Mouse (Mus musculus) small intestine, adult 2 months (tissue): ENCODE data around the gene Nrm. TPM values are rescaled to one million over a fixed set of nuclear protein-coding genes. Genes with fewer than 3 reads are reported as not detected.

Experiments
- H3K27ac ChIP-seq: fragments of 200-500 bp; 2 replicates; pipeline ENCODE4 v1.5.1; 2012; ENCODE audit warnings: low read depth, low read length, control low read depth, inconsistent platforms; ENCODE audit not compliant: insufficient read depth
- H3K27me3 ChIP-seq: fragments of 200-500 bp; 2 replicates; pipeline ENCODE4 v1.6.1; 2012; ENCODE audit warnings: mild to moderate bottlenecking, moderate library complexity, low read length, inconsistent platforms; ENCODE audit not compliant: control insufficient read depth, insufficient read depth
- H3K36me3 ChIP-seq: fragments of 200-500 bp; 2 replicates; pipeline ENCODE4 v1.6.1; 2012; ENCODE audit warnings: mild to moderate bottlenecking, low read length, control low read depth, inconsistent platforms; ENCODE audit not compliant: control insufficient read depth, insufficient read depth
- H3K4me1 ChIP-seq: fragments of 200-500 bp; 2 replicates; pipeline ENCODE4 v1.6.1; 2012; ENCODE audit warnings: low read length, inconsistent platforms, mixed read lengths; ENCODE audit not compliant: control insufficient read depth, insufficient read depth, insufficient read length
- H3K4me3 ChIP-seq: fragments of 200-500 bp; 2 replicates; pipeline ENCODE4 v1.5.1; 2012; ENCODE audit warnings: low read depth, mild to moderate bottlenecking, control low read depth, inconsistent platforms, low read length, moderate library complexity
- CTCF ChIP-seq: fragments of 200-500 bp; IDR thresholded peaks from 2 replicates; pipeline ENCODE4 v1.5.1; 2012; ENCODE audit warnings: low read depth, mild to moderate bottlenecking, control low read depth, inconsistent platforms, low read length, moderate library complexity, mixed read lengths; ENCODE audit not compliant: insufficient replicate concordance, insufficient read length; ENCODE audit errors: extremely low read depth
- POLR2A ChIP-seq: fragments of 200-500 bp; IDR thresholded peaks from 2 replicates; pipeline ENCODE4 v1.6.1; 2012; ENCODE audit warnings: low read depth, mild to moderate bottlenecking, control low read depth, inconsistent platforms, low read length, moderate library complexity
- WGBS: fragments of 180-500 bp; shearing (Covaris S2); methylation state at CpG from one replicate; pipeline ENCODE4 v1.1.7; 2018; 5-methylcytosine and 5-hydroxymethylcytosine counted together
- polyA plus RNA-seq: library from polyadenylated mRNA; depleted of rRNA; stranded (reverse); fragments of >200 nt; gene quantifications from 2 replicates; pipeline ENCODE4 v1.2.3, GENCODE M21; 2012

Gene Nrm
- polyA plus RNA-seq, 1 experiment, result 15.9 TPM

DNA sequence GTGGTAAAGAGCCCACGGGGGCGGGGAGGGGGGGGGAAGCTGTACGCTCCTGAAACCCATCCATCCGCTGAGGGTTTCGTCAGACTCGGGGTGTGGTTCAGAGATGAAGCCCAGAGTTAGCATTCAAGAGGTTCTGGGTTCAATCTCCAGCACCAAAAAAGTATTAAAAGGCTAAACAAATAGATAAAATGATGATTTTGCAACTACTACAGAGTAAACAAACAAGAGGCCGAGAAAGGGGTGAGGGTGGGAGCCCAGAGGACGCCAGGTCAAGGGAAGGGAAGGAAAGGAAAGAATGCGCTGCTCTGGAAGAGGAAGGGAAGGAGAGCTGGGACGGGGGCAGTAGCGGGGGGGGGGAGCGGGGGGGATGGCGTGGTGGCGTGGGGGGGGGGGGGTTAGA lies 44.4 kb upstream of the Nrm start:
- TF ChIP-seq POLR2A, result no peak
- no peak for TF ChIP-seq CTCF
- Histone ChIP-seq H3K27ac (no peak overlapping the region), H3K4me3 (no peak overlapping the region), H3K36me3 (no peaks in the 10 kb centered on the region), H3K4me1 (peaks cover 27% of the 10 kb centered on the region; the same call in 1 of the 2 replicates), H3K27me3 (no peaks in the 10 kb centered on the region)
- 75% methylated on average over 11 of the region's 14 CpGs for WGBS

DNA sequence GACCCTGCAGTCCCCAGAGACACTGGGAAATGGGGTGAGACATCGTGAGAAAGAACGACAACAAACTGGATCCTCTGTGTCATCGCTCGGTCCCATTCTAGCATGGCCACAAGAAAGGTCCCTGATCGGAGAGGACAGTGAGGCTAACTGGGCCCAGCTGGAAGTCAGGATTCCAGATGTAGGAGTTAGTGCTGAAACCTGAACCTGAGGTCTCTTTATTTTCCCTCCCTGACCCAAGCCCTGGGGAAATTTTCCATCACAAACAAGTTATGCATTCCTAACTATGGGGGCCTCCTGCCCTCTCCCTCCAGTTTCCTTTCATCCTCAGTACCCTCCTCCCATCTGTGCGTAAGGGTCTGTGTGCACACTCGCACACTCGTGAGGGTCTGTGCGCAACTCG lies 43.9 kb upstream of the Nrm start:
- Histone ChIP-seq H3K4me1 (peaks cover 27% of the 10 kb centered on the region; the same call in 1 of the 2 replicates), H3K36me3 (no peaks in the 10 kb centered on the region), H3K27me3 (no peaks in the 10 kb centered on the region), H3K4me3 (no peak overlapping the region), H3K27ac (no peak overlapping the region)
- WGBS, result 87% methylated on average over 10 of the region's 10 CpGs
- TF ChIP-seq POLR2A, result no peak
- no peak for TF ChIP-seq CTCF

DNA sequence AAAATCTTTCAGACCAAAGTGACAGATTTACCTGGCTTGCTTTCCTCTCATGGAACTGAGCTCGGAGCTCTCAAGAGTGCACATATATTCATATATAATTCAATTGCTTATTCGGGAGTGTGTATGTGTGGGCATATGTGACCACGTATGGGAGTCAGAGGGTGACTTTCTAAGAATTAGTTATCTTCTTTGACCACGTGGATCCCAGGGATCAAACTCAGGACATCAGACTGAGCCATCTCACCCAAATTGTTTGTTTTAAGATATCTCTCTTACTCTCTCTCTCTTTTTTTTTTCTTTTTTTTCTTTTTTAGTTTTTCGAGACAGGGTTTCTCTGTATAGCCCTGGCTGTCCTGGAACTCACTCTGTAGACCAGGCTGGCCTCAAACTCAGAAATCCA lies 41.0 kb upstream of the Nrm start:
- H3K27me3 ChIP-seq, result no peaks in the 10 kb centered on the region
- H3K27ac ChIP-seq, result no peak overlapping the region
- no peak overlapping the region for H3K4me3 ChIP-seq
- TF ChIP-seq CTCF (no peak), POLR2A (no peak)
- H3K4me1 ChIP-seq, result peaks cover 7% of the 10 kb centered on the region
- WGBS, result 84% methylated on average over 5 of the region's 5 CpGs
- no peaks in the 10 kb centered on the region for H3K36me3 ChIP-seq

DNA sequence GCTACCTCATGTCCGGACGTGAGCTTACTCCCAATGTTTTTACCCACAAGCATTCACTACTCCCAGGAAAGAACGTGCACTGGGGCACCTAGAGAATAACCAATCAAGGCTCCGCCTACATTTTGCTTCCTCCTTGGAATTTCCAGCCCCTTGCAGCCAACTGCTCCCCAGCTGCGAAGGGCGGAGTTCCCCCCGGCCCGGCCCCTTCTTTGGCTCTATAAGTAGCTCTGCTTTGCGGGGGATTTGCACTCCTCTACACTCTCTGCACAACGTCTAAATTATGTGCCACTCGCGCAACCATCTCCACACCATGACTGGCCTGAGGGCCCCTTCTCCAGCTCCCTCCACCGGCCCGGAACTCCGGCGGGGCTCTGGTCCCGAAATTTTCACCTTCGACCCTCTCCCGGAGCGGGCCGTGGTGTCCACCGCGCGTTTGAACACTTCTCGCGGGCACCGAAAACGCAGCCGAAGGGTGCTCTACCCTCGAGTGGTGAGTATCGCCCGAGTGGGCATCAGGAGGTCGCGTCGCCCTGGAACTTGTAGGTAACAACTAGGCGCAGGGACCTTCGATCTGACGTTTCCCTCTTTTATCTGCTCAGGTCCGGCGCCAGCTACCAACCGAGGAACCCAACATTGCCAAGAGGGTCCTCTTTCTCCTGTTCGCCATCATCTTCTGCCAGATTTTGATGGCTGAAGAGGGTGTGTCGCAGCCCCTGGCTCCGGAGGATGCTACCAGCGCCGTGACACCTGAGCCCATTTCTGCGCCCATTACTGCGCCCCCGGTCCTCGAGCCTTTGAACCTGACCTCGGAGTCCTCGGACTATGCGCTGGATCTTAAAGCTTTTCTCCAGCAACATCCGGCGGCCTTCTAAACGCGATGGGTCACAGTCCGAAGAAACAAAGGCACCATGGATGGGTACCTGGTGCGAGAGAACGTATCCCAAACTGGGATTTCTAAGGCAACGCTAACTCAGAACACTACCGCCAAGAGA lies 39.4 kb upstream of the Nrm start, which contains the start of gene Ier3:
Gene Ier3 (plus strand): TSS at position 246 of the 992 bp plus-strand sequence.
- TF ChIP-seq POLR2A (peak; percentile 98), CTCF (no peak)
- WGBS, result under 1% methylated on average over 62 of the region's 62 CpGs
- peak within 1 kb of the TSS; percentile 72 for H3K27ac ChIP-seq
- no peaks in the 10 kb centered on the region for H3K27me3 ChIP-seq
- peaks cover 2% of the 10 kb centered on the region; the same call in 1 of the 2 replicates for H3K4me1 ChIP-seq
- peaks cover 3% of the 10 kb centered on the region; the same call in 1 of the 2 replicates for H3K36me3 ChIP-seq
- peak within 1 kb of the TSS; percentile 74 for H3K4me3 ChIP-seq

DNA sequence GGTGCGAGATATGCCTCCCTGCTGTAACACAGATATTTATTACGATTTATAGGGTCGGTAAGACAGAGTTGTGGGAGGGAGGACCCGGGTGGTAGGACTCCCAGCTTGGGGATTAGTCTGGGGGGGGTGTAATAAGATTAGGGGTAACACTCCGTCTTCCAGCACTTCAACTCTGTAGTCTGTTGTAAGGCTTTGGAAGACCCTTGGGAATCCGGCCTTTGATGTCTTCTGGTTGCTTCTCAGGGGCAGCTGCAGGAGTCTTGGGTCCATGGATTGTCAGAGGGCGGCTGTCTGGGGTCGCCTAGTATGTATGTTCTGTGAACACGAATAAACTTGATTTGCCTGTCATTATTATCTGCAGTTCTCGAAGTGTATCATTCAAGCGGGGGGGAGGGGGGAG lies 38.6 kb upstream of the Nrm start:
- H3K4me1 ChIP-seq, result peaks cover 2% of the 10 kb centered on the region; the same call in 1 of the 2 replicates
- H3K27me3 ChIP-seq, result no peaks in the 10 kb centered on the region
- WGBS, result 3% methylated on average over 11 of the region's 11 CpGs
- peak overlapping the region; percentile 72 for H3K27ac ChIP-seq
- peaks cover 9% of the 10 kb centered on the region; the same call in 1 of the 2 replicates for H3K36me3 ChIP-seq
- no peak for TF ChIP-seq CTCF
- TF ChIP-seq POLR2A, result no peak; the same call in 1 of the 2 replicates
- peak overlapping the region; percentile 74 for H3K4me3 ChIP-seq

DNA sequence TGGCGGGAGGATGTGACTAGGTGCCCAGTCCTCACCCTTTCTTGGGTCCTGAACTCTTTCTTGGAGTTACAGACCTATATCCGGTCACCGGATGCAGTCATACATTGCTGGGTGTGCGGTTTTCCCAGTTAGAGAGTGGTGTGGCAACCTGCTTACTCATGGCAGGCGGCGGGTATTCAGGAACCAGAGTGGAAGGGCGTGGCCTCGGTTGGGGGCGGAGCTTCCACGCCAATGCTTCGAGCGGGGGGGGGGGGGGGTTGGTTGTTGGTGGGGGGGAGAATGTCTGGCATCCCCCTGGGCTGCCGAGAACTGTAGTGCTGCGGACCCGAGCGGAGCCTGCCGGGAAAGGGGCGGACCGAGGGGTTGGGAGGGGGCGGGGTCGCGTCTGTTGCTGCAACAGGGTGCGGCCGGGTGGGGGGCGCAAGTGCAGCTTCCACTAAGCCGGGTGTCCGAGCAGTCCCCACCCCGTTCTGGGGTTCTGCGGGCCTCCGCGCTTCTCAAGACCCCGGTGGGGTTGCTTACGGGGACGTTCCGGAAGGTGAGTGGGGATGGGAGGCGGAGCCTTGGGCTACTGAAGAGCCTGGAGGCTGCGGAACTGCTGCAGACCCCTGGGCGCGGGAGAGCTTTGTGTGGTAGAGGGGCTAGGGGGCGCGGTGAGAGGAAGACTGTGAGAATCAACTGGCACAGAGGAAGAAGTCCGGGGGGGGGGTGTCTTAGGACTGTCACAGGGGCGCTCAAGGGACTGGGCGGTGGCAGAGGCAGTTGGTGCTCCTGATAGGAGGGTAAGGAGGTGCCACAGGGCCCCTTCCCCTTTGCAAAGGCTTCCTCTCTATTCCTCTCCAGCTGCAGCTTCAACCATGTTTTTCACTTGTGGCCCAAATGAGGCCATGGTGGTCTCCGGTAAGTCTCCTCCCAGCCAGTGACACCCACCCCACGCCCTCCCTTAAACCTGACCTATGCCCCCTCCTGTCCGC lies 37.9 kb upstream of the Nrm start, which contains the start of gene Flot1:
Gene Flot1 (plus strand): TSS at position 267 of the 974 bp plus-strand sequence.
- no peaks in the 10 kb centered on the region for H3K27me3 ChIP-seq
- peaks cover 10% of the 10 kb centered on the region; the same call in 1 of the 2 replicates for H3K36me3 ChIP-seq
- under 1% methylated on average over 47 of the region's 47 CpGs for WGBS
- peak within 1 kb of the TSS; percentile 74 for H3K4me3 ChIP-seq
- H3K27ac ChIP-seq, result peak within 1 kb of the TSS; percentile 72
- H3K4me1 ChIP-seq, result peaks cover 2% of the 10 kb centered on the region; the same call in 1 of the 2 replicates
- TF ChIP-seq CTCF (no peak), POLR2A (no peak; the same call in 1 of the 2 replicates)

DNA sequence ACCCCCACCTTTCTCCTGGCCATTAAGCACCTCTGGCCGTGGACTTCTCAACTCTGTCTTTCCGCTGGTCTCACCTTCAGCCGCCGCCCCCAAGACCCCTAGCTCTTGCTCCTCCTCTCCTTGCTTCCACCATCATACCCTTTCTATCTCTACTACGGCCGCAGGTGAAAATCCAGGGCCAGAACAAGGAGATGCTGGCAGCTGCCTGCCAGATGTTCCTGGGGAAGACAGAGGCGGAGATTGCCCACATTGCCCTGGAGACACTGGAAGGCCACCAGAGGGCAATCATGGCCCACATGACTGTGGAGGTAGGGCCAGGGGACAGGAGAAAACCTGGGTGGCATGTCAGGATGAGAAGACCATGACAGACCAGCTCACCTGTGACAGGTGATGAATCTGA lies 36.7 kb upstream of the Nrm start:
- WGBS, result 78% methylated on average over 7 of the region's 7 CpGs
- Histone ChIP-seq H3K4me1 (peaks cover 4% of the 10 kb centered on the region), H3K36me3 (peaks cover 10% of the 10 kb centered on the region; the same call in 1 of the 2 replicates), H3K4me3 (no peak overlapping the region), H3K27me3 (no peaks in the 10 kb centered on the region), H3K27ac (no peak overlapping the region)
- TF ChIP-seq POLR2A (no peak), CTCF (peak; percentile 21; the same call in 1 of the 2 replicates)
